Mouse (Mus musculus): ENCODE measurements at regions not wholly inside any gene's neighbourhood (a gene's known extent, or its start where the extent isn't known, plus 50 kb on each side); places are given as distances from the start of the nearest gene placed in this dataset.
"Not testable (repeated sequence)": the region's sequence is repeated elsewhere in the genome, so short reads cannot be mapped to it uniquely, and the experiment has no call there.

DNA sequence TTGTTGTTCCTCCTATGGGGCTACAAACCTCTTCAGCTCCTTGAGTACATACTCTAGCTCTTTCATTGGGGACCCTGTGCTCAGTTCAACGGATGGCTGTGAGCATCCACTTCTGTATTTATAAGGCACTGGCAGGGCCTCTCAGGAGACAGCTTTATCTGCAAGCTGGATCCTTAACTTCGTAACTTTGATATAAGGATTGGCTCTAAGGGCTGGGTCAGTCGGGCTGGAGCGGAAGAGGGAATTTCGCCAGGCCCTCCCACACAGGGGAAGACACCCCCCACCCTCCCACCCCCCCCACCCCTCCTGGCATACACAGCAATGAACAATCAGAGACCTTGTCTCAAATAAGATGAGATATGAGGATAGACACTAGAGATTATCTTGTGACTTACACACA lies 304.3 kb upstream of the Chordc1 start:
- H3K4me3 ChIP-seq (ENCODE audit: low read depth, low read length), result no peak overlapping the region
- WGBS (ENCODE audit: insufficient replicate concordance), result 65% methylated on average over 5 of the region's 5 CpGs
- H3K4me2 ChIP-seq (ENCODE audit: low read depth, low read length), result no peak overlapping the region
- no peak overlapping the region for H3K9ac ChIP-seq (ENCODE audit: low read depth, low read length)
- no peaks in the 10 kb centered on the region for H3K27me3 ChIP-seq (ENCODE audit: control insufficient read depth, insufficient read depth, low read depth, low read length)
- H3K36me3 ChIP-seq (ENCODE audit: control insufficient read depth, insufficient read depth), result no peaks in the 10 kb centered on the region
- H3K27ac ChIP-seq (ENCODE audit: low read length), result no peak overlapping the region
- H3K4me1 ChIP-seq (ENCODE audit: control insufficient read depth, low read depth, low read length), result no peaks in the 10 kb centered on the region
- H3K9me3 ChIP-seq (replicated peaks; ENCODE audit: control insufficient read depth, low read length), result no peaks in the 10 kb centered on the region
- peak; percentile 66 for ATAC-seq (ENCODE audit: low read depth)

DNA sequence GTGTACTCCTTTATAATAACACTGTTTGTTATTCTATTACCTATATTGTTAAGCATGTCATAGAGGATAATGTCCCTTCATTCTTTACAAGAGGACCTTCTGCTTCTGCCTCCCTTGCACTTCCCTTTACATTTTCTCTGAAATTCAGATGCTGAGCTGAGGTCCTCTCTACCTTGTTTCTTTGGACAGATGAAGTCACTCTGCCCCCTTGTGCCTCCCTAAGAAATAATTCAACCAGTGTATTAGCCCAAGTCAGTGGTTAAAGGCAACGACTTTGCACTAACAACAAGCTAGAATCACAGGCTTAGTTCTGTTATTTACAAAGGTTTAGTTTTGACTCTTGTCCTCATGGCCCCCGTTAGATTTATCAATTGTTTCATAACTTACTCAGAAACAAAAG lies 289.4 kb upstream of the Chordc1 start:
- Histone ChIP-seq H3K36me3 (ENCODE audit: control insufficient read depth, insufficient read depth) (no peaks in the 10 kb centered on the region), H3K4me3 (ENCODE audit: low read depth, low read length) (no peak overlapping the region), H3K27me3 (ENCODE audit: control insufficient read depth, insufficient read depth, low read depth, low read length) (no peaks in the 10 kb centered on the region), H3K9me3 (replicated peaks; ENCODE audit: control insufficient read depth, low read length) (no peaks in the 10 kb centered on the region), H3K4me2 (ENCODE audit: low read depth, low read length) (no peak overlapping the region), H3K4me1 (ENCODE audit: control insufficient read depth, low read depth, low read length) (no peaks in the 10 kb centered on the region), H3K9ac (ENCODE audit: low read depth, low read length) (no peak overlapping the region), H3K27ac (ENCODE audit: low read length) (no peak overlapping the region)
- 27% methylated on average over 2 of the region's 2 CpGs for WGBS (ENCODE audit: insufficient replicate concordance)
- no peak for ATAC-seq (ENCODE audit: low read depth)

DNA sequence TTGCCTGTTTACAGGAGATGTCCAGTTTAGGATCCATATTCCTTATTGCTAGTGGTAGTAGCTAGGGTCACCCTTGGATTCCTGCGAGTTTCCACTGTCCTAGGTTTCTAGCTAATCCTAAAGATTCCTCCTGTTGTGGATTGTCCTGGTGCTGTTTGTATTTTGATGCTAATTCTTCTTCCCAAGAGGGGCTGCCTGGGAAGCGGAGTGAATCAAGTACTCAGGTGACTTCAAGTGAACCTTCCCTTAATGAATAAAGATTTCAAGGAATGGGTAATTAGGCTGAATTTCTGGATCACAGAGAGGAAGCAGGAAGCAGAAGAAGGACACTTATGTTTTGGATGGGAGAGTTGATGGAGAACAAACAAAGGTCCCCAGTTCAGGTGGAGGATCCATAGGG lies 250.6 kb upstream of the Chordc1 start:
- no peak overlapping the region for H3K27ac ChIP-seq (ENCODE audit: low read length)
- no peaks in the 10 kb centered on the region for H3K36me3 ChIP-seq (ENCODE audit: control insufficient read depth, insufficient read depth)
- no peak overlapping the region for H3K9ac ChIP-seq (ENCODE audit: low read depth, low read length)
- H3K4me3 ChIP-seq (ENCODE audit: low read depth, low read length), result no peak overlapping the region
- WGBS (ENCODE audit: insufficient replicate concordance), result 44% methylated on average over 2 of the region's 2 CpGs
- H3K4me1 ChIP-seq (ENCODE audit: control insufficient read depth, low read depth, low read length), result no peaks in the 10 kb centered on the region
- no peak overlapping the region for H3K4me2 ChIP-seq (ENCODE audit: low read depth, low read length)
- no peaks in the 10 kb centered on the region for H3K27me3 ChIP-seq (ENCODE audit: control insufficient read depth, insufficient read depth, low read depth, low read length)
- ATAC-seq (ENCODE audit: low read depth), result no peak
- H3K9me3 ChIP-seq (replicated peaks; ENCODE audit: control insufficient read depth, low read length), result no peaks in the 10 kb centered on the region

DNA sequence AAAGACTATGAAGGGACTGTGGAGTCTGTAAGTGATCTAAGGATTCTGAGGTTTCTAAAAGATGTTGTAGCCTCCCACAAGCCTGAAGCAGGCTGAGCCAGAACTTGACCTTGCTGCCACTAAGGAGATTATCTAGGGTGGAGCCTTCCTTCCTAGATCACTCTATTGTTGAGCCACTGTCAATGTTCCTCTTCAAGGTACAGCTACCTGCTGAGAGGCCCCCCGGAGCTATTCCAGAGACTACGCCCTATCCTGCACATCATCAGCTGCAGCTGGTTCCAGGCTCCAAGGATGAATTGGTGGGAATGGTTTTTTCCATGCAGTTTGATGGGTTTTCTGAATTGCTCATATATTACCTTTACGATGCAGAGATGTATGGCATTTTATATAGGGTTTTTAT lies 249.3 kb upstream of the Chordc1 start:
- H3K9ac ChIP-seq (ENCODE audit: low read depth, low read length); H3K27ac ChIP-seq (ENCODE audit: low read length); H3K4me2 ChIP-seq (ENCODE audit: low read depth, low read length); H3K27me3 ChIP-seq (ENCODE audit: control insufficient read depth, insufficient read depth, low read depth, low read length); H3K9me3 ChIP-seq (replicated peaks; ENCODE audit: control insufficient read depth, low read length); H3K36me3 ChIP-seq (ENCODE audit: control insufficient read depth, insufficient read depth); H3K4me1 ChIP-seq (ENCODE audit: control insufficient read depth, low read depth, low read length); H3K4me3 ChIP-seq (ENCODE audit: low read depth, low read length); ATAC-seq (ENCODE audit: low read depth): not testable (repeated sequence)
- WGBS (ENCODE audit: insufficient replicate concordance), result 56% methylated on average over 3 of the region's 3 CpGs

DNA sequence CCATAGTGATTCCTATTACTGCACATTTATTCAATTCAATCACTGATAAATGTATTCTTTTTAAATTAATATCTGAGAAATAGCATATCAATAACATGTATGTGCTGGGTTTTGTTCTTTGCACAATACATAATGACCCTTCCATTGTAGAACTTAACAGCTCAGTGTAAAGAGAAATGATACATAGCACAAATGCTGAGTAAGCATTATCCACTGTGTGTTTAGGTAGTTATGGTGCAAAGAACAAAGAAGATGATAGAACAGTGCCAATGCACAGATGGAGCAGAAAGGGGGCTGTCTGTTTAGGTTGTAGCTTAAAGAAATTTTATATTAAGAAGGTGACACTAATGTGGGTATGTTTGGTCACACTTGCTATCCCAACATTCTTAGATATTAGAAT lies 215.0 kb upstream of the Chordc1 start:
- Histone ChIP-seq H3K27me3 (ENCODE audit: control insufficient read depth, insufficient read depth, low read depth, low read length) (no peaks in the 10 kb centered on the region), H3K4me3 (ENCODE audit: low read depth, low read length) (no peak overlapping the region), H3K4me1 (ENCODE audit: control insufficient read depth, low read depth, low read length) (no peaks in the 10 kb centered on the region), H3K36me3 (ENCODE audit: control insufficient read depth, insufficient read depth) (no peaks in the 10 kb centered on the region), H3K4me2 (ENCODE audit: low read depth, low read length) (no peak overlapping the region), H3K9ac (ENCODE audit: low read depth, low read length) (no peak overlapping the region), H3K27ac (ENCODE audit: low read length) (no peak overlapping the region), H3K9me3 (replicated peaks; ENCODE audit: control insufficient read depth, low read length) (no peaks in the 10 kb centered on the region)
- ATAC-seq (ENCODE audit: low read depth), result no peak

DNA sequence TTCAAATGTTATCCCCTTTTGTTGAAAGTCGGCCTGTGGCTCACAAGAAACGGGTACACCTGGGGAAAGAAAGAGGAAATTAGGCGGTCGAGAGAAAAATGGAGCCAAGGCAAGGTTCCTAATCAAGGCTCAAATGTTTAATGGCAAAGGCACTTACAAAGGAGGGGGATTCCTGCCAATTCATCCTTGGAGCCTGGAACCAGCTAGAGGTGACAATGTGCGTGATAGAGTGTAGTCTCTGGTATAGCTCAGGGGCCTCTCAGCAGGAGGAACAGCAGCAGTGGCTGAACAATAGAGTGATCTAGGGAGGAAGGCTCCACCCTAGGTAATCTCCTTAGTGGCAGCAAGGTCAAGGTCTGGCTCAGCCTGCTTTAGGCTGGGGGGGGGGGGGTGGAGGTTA lies 213.5 kb upstream of the Chordc1 start:
- H3K36me3 ChIP-seq (ENCODE audit: control insufficient read depth, insufficient read depth); H3K27ac ChIP-seq (ENCODE audit: low read length); H3K27me3 ChIP-seq (ENCODE audit: control insufficient read depth, insufficient read depth, low read depth, low read length); ATAC-seq (ENCODE audit: low read depth); H3K9ac ChIP-seq (ENCODE audit: low read depth, low read length); H3K4me3 ChIP-seq (ENCODE audit: low read depth, low read length); H3K4me1 ChIP-seq (ENCODE audit: control insufficient read depth, low read depth, low read length); H3K9me3 ChIP-seq (replicated peaks; ENCODE audit: control insufficient read depth, low read length); H3K4me2 ChIP-seq (ENCODE audit: low read depth, low read length): not testable (repeated sequence)
- WGBS (ENCODE audit: insufficient replicate concordance), result 68% methylated on average over 5 of the region's 5 CpGs

DNA sequence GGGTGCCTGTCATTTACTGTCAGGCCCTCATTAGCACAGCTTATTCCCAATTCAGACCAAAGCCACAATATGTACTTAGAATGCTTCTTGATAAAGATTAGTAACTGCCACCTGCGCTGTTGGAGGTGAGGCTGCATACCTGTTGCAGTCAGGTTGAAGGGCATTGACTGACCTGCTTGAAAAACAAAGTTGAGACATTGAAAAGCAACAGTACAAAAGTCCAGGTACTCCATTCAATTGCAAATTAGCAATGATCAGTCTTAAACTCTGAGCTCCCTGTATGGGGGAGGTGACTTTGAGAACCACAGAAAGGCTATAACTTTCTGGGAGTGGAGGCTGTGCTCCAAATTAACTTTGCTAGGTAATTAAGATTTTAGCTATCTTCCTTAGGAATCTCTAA lies 212.8 kb upstream of the Chordc1 start:
- not testable (repeated sequence) for H3K36me3 ChIP-seq (ENCODE audit: control insufficient read depth, insufficient read depth); H3K27ac ChIP-seq (ENCODE audit: low read length); H3K4me1 ChIP-seq (ENCODE audit: control insufficient read depth, low read depth, low read length); H3K9me3 ChIP-seq (replicated peaks; ENCODE audit: control insufficient read depth, low read length); H3K4me3 ChIP-seq (ENCODE audit: low read depth, low read length); ATAC-seq (ENCODE audit: low read depth); H3K9ac ChIP-seq (ENCODE audit: low read depth, low read length); H3K27me3 ChIP-seq (ENCODE audit: control insufficient read depth, insufficient read depth, low read depth, low read length); H3K4me2 ChIP-seq (ENCODE audit: low read depth, low read length)
- 70% methylated on average over 1 of the region's 1 CpGs for WGBS (ENCODE audit: insufficient replicate concordance)

Data from liver, embryonic 16.5 days (tissue).